Mouse (Mus musculus) leukemia stem cell, adult 10-12 weeks (primary cell): ENCODE data around the gene Kremen1. TPM values are rescaled to one million over a fixed set of nuclear protein-coding genes. Genes with fewer than 3 reads are reported as not detected.

Experiments
- polyA plus RNA-seq: library from polyadenylated mRNA; stranded (reverse); fragments of >175 nt; gene quantifications from 2 replicates; pipeline ENCODE4 v1.2.3, GENCODE M21; 2012; ENCODE audit warnings: low replicate concordance

Gene Kremen1
- polyA plus RNA-seq, result 3.7 and 4.4 TPM in 2 replicates

GRCm38 (mm10) chr11:5261508-5262392, at the start of gene Kremen1:
TSS of gene Kremen1 (minus strand) at chr11:5261558.

GRCm38 (mm10) chr11:5151680-5152337, 109.5 kb downstream of the Kremen1 start, which contains the start of gene Emid1:
TSS of gene Emid1 (minus strand) at chr11:5152257.

Other genes starting within 250 kb of the Kremen1 start
- 0.27 and 0.33 TPM in 2 replicates for gene Rasl10a, start 203.4 kb downstream of the Kremen1 start, polyA plus RNA-seq
- gene Gas2l1, start 196.2 kb downstream of the Kremen1 start, polyA plus RNA-seq, result 86.0 and 97.3 TPM in 2 replicates
- gene Rhbdd3, start 162.6 kb downstream of the Kremen1 start, polyA plus RNA-seq, result 36.1 and 48.5 TPM in 2 replicates
- gene Ewsr1, start 162.3 kb downstream of the Kremen1 start, polyA plus RNA-seq, result 388 and 749 TPM in 2 replicates
- 3.4 and 7.6 TPM in 2 replicates for gene Emid1, start 109.3 kb downstream of the Kremen1 start, polyA plus RNA-seq
- 4.5 and 4.6 TPM in 2 replicates for gene Znrf3, start 183.3 kb upstream of the Kremen1 start, polyA plus RNA-seq